Mouse (Mus musculus): ENCODE data around the gene Fam19a4.

GRCm38 (mm10) chr6:96944796-96945195, 115.4 kb downstream of the Fam19a4 start:
- TF ChIP-seq CTCF (conservative IDR thresholded peaks at IDR 0.05; ENCODE audit: low read length) (no peak), POU5F1 (IDR thresholded peaks at IDR 0.05; ENCODE audit: borderline replicate concordance, low read length) (no peak)

All from E14TG2a.4 (cell line).